Mouse (Mus musculus) splenic B cell, adult 2 months (primary cell): ENCODE data around the gene Cbfa2t3.

Experiments used
- DNase-seq: peaks from one replicate; pipeline ENCODE4 v3.0.0-alpha.2; 2011; ENCODE audit warnings: low read depth, low spot score
- H3K27me3 ChIP-seq: 2 replicates; pipeline ENCODE4 v1.6.1; 2012; ENCODE audit warnings: mild to moderate bottlenecking, low read length, moderate library complexity, mixed read lengths; ENCODE audit not compliant: control insufficient read depth, poor library complexity, insufficient read depth, severe bottlenecking
- H3K36me3 ChIP-seq: 2 replicates; pipeline ENCODE4 v1.6.1; 2012; ENCODE audit warnings: mild to moderate bottlenecking, low read length, moderate library complexity, mixed read lengths; ENCODE audit not compliant: control insufficient read depth, poor library complexity, insufficient read depth, severe bottlenecking

Gene Cbfa2t3

DNA sequence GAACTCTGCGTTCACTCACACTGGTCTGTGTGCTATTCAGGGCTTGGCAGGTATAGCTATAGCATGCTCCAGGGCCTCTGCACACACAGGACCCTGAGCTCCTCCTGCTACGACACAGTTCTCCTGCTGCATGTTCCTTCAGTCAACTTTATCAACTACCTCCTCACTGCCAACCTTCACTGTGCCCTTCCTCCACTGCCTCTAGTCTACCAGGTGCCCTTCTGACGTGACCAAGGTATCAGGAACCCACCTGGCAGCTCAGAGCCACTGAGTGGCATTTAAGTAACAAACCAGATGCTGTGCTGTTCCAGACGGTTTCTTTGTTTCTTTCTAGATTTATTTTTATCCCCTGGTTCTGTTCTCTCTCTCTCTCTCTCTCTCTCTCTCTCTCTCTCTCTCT lies 8.3 kb upstream of the Cbfa2t3 start:
- DNase-seq = peak; percentile 22
- Histone ChIP-seq H3K36me3 (no peaks in the 10 kb centered on the region), H3K27me3 (no peaks in the 10 kb centered on the region)

DNA sequence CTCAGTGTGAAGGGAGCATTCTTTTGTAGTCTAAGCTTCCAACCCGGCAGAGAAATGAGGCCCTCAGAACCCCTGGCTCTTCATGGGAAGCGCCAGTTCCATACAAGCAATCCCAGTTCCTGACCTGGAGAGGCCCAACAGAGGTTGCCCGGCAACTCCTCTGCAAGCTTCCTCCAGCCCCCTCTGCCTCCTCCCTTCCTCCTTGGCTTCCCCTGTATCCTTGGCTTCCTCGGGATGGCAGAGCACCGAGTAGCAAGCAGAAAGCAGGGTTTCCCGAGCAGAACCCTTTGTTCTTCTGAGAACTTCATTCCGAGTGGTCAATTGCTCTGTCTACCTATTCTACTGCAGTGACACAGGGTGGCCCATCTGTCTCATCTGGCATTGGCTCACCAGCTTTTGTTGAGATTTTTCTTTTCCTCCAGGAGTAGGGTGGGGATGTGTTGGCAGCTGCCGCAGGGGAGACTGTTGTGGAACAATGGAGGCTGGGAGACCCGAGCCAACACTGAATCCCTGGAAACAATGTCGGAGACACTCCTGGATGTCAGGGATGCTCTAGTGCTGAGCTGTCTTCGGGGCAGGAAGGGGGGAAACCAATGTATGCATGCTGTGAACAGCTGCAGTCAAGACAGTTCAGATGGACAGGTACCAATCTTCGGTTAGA lies 7.1 kb upstream of the Cbfa2t3 start:
- no peak for DNase-seq
- Histone ChIP-seq H3K27me3 (no peaks in the 10 kb centered on the region), H3K36me3 (no peaks in the 10 kb centered on the region)

DNA sequence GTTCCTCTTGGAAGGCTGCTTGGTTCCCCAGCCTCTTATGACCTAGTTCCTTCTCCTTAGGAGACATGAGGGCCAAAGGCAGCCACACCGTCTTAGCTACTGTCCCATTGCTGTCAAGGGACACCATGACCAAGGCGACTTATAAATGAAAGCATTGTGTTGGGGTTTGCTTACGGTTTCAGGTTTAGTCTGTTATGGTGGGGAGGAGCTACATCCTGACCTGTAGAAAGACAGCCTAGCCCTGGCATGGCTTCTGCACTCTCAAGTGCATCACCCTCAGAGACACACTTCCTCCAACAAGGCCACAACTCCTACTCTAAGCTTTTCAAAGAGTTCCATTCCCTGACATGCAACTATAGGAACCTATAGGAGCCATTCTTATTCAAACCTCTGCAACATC lies 5.7 kb upstream of the Cbfa2t3 start:
- no peaks in the 10 kb centered on the region for H3K27me3 ChIP-seq
- DNase-seq = peak; percentile 63
- no peaks in the 10 kb centered on the region for H3K36me3 ChIP-seq

DNA sequence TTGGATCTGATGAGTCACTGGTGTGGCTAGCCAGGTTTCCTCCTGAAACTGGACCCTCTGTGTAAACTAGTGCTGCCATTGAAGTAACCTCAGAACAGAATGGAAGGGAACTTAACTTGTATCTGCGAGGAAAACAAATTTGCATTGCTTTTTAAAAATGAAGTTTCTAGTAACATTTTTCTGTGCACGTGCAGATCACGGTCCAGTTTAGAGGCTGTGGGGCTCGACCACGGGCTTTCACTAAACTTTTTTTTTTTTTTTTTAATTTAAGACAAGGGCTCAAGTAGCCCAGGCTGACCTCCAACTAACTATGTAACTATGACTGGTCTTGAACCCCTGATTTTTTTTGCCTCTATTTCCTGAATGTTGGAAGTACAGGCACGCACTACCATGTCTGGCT lies 4.0 kb upstream of the Cbfa2t3 start:
- Histone ChIP-seq H3K27me3 (no peaks in the 10 kb centered on the region), H3K36me3 (no peaks in the 10 kb centered on the region)
- DNase-seq = no peak

DNA sequence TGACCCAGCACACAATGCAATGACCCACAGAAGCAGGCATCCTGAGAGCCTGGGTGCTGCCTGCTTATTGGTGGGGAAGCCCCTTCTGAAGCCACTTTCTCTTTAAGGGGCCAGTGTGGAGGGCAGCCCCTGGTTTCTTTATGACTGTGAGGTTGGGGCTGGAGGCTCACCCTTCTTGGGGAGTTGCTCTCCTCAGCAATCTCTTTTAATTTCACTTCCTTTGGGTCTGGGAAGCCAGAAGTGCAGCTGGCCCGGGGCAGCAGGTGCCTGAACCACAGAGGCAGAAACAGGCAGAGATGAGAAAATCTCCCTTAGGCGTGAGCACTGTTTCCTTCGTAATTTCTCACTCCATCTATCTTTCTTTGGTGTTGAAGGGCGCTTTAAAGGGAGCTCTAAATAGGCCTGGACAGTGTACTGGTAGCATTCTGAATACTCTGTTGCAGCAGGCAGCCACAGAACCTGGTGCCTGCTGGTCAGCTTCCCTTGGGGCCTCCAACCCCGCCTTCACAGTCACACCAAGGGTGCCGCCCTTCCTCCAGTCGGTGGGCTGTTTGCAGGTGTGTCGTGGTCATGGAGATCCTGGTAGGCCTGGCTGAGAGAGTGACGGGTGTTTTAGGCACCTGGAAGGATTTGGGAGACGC lies 3.5 kb upstream of the Cbfa2t3 start:
- DNase-seq = peak; percentile 83
- Histone ChIP-seq H3K36me3 (no peaks in the 10 kb centered on the region), H3K27me3 (no peaks in the 10 kb centered on the region)

DNA sequence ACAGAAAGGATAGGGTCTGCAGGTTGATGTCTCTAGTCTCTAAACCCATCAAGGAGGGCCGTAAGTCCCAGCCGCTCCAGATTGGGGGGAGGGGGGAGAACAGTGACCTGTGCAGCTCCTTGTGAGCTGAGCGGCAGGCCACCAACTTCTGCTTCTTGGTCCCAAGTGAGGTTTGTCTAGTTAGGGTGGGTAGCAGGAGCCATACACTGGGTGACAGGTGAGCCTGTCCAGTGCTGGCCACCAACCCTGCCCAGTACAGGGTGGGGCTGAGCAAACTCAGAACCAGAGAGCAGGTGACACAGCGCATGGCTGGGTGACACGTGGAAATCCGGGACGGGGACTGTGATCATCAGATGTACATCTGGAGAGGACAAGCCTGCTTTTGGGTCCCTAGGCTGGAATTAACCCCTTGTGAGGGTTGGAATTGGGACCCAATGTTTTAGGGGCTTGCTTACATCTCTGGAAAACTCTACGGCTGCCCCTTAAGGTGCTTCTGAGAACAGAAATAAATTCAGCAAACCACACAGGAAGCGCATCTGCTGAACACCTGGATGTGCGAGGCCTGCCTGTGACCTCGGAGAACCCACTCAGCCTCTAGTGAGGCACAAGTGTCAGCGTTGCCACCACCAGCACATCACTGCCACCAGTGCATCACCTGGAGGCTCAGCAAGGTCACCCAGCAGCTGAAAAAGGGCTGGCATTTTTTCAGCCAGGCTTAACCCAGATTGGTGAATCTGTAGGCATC lies 2.7 kb upstream of the Cbfa2t3 start:
- Histone ChIP-seq H3K27me3 (no peaks in the 10 kb centered on the region), H3K36me3 (no peaks in the 10 kb centered on the region)
- DNase-seq = peak; percentile 83

DNA sequence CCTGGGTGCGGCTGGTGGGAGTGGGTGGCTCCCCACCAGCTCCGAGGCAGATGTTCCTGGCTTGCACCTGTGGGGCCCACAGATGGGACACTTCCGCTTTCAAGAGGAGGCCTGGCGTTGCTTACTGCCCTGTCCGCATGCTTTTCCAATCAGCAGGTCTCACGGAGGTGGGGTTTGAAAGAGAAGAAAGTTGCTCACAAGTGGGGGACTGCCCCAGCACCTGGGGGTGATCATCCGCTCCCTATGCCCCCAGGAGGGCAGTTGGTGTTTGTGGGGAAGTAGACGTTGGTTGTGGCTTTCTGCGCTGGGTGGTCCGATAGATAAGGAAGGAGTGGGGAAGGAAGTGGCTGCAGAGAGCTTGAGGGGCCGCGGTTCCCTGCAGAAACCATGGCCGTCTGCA lies 1.7 kb upstream of the Cbfa2t3 start:
- peak; percentile 88 for DNase-seq
- H3K27me3 ChIP-seq = no peaks in the 10 kb centered on the region
- no peaks in the 10 kb centered on the region for H3K36me3 ChIP-seq

DNA sequence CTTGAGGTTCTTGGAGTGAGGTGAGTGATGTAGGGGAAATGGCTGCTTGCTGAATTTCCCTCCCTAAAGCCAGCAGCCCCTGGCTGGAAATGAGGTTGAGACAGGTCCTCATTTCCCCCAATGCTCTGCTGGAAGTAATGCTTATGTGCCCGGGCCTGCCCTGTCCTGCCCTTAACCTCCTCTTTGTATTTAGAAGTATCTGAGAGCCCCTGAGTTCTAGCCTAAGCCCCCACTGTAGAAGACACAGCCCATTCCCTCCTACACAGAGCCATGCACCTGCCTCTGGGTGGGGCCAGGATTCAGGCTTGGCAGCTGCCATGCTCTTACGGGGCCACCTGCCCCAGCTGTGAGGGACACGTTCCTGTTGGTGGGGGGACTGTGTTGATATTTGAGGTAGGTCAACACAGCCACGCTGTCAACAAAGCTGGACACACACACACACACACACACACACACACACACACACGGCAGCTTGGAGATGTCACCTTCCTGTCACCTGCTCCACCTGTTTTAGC lies 598 bp downstream of the Cbfa2t3 start:
- DNase-seq = peak; percentile 47
- no peaks in the 10 kb centered on the region for H3K36me3 ChIP-seq
- no peaks in the 10 kb centered on the region for H3K27me3 ChIP-seq

DNA sequence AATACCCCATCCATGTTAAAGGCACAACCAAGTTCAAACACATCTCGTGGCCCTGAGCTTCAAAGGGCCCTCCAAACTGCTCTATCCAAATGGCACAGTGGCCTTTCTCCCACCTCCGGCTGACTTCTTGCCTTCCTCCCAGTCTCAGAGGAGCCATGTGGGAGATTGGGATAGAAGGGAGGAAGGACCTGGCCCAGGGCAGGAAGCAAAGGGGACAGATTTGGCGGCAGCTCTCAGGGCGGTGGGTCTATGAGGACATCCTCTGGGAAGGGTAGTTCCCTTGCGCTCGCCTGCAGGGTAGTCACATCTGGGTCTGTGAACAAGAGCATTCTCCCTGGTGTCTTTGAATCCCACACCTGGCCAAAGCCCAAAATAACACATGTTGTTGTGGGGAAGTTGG lies 1.3 kb downstream of the Cbfa2t3 start:
- DNase-seq = no peak
- H3K36me3 ChIP-seq = no peaks in the 10 kb centered on the region; the same call in 1 of the 2 replicates
- H3K27me3 ChIP-seq = no peaks in the 10 kb centered on the region

DNA sequence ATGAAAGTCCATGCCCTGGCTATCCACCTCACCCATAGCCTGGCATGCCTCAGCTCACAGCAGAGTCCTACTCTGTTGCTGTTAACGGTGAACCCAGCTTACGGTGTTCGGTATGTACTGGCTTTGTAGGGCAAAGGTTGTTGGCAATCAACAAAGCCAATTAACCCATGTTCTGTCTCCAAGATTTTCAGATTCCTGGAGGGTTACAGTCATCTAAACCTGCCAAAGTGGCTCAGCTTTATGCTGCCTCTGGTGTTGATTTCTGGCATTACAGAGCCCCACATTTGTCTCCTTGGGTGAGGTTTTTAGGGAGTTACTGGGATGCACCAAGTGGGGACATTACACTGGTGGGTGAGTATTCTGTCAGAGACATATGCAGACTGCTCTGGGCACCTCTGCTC lies 1.7 kb downstream of the Cbfa2t3 start:
- no peaks in the 10 kb centered on the region for H3K27me3 ChIP-seq
- peak; percentile 56 for DNase-seq

DNA sequence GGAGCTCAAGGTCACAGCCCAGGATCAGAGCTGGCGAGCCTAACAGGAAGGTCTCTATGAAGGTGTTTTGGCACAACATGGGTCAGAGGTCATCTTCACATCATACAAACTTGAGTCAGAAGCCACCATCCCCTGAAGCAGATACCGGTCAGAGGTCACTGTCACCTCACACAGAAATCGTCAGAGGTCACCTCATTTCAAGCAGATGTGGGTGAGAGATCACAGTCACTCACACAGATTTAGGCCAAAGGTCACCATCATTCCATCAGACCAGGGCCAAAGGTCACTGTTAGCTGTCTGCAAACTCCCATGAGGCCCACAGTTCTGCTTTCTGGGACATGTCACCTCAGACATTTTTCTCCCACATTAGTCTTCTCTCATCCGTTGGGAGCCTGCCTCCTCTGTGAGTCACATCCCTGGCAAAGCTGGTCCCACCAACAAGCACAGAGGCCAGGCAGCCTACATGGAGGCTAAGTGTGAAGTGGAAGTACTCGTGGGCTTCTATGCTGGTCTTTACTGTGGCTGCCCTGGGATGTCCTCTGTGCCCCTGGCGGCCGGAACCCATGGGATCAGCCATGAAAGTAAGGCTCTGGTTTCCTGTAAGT lies 3.4 kb downstream of the Cbfa2t3 start:
- H3K27me3 ChIP-seq = no peaks in the 10 kb centered on the region
- peaks cover 4% of the 10 kb centered on the region; the same call in 1 of the 2 replicates for H3K36me3 ChIP-seq
- DNase-seq = no peak

More for the DNA sequence above, 1.7 kb downstream of the Cbfa2t3 start:
- peaks cover 2% of the 10 kb centered on the region; the same call in 1 of the 2 replicates for H3K36me3 ChIP-seq

DNA sequence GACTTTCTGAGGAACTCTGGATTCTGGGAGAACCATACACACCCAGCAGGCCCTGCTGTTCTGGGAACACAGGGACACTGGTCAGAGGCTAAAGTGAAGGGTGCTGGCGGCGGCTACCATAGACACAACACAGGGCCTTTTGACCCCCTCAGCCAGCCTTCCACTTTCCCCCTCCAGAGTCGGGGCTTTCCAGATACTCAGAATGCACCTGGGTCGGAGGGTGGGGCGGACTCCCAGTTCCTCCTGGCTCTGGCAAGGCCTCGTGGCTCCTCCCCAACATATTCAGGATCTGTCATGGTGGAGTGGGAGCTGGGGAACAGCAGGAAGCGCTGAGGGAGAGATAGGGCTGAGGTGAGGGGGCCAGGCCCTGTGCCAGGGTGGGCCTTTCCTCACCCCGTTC lies 6.8 kb downstream of the Cbfa2t3 start:
- peaks cover 4% of the 10 kb centered on the region; the same call in 1 of the 2 replicates for H3K36me3 ChIP-seq
- H3K27me3 ChIP-seq = no peaks in the 10 kb centered on the region
- DNase-seq = no peak

DNA sequence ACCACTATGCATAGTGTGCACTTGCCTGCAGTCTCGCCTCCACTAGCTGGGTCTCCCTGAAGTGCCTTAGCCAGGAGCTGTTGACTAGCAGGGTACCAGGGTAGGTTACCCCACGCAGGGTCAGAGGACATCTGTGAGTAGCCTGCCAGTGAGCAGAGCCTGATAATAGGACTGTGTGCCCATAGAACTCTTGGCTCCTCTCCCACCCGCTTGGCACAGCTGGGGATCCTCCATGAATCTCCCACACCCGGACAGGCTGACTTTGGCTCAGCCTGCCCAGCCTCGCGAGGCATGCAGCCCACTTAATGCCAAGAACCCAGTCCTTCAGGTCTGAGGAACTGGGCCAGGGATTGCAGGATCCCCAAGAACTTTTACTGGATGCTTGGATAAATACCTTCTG lies 7.9 kb downstream of the Cbfa2t3 start:
- no peaks in the 10 kb centered on the region for H3K27me3 ChIP-seq
- DNase-seq = no peak
- peaks cover 4% of the 10 kb centered on the region; the same call in 1 of the 2 replicates for H3K36me3 ChIP-seq

DNA sequence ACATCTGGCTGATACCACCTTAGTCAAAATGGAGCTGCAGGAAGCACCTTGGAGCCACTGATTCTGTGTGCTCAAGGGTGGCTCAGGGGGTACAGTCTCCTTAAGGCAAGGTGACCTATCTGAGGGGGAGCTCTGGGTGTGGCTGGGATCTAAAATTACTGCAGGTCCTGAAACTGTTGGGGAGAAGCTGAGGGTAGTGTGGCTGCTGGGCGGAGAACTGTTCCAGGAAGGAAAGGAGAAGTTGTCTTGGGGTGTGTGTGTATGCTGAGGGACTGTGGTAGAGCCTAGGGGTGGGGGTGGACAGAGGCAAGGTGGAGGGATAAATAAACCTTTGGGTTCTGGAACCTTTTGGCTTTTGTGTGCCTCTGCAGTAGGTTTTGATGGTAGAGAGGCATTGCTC lies 9.6 kb downstream of the Cbfa2t3 start:
- peaks cover 4% of the 10 kb centered on the region; the same call in 1 of the 2 replicates for H3K36me3 ChIP-seq
- no peak for DNase-seq
- no peaks in the 10 kb centered on the region for H3K27me3 ChIP-seq

DNA sequence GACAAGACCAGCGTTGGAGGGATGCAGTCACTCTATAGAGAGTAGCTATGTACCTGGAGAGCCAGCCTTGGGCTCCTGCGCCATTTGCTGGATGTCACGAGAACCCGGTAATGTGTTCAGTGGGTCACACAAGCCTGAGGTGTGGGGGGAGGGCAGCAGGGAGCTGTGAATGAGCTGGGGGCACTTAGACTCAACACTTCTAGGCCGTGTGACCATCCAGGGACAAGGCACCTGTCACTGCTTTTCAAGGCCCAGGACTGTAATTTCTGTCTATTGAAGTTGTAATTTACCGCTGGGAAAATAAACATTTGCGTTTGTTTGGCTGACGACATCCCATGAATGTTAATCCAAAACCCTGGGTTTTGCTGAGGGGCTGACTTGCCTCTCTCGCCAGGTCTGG lies 12.0 kb downstream of the Cbfa2t3 start:
- H3K27me3 ChIP-seq = no peaks in the 10 kb centered on the region
- no peak for DNase-seq
- peaks cover 2% of the 10 kb centered on the region; the same call in 1 of the 2 replicates for H3K36me3 ChIP-seq
